Mouse (Mus musculus) urinary bladder, postnatal 10 days (tissue): ENCODE measurements at regions not wholly inside any gene's neighbourhood (a gene's known extent, or its start where the extent isn't known, plus 50 kb on each side); places are given as distances from the start of the nearest gene placed in this dataset.

Experiments
- DNase-seq: peaks from one replicate; pipeline ENCODE4 v3.0.0; 2022; ENCODE audit warnings: low spot score

GRCm38 (mm10) chr3:21512081-21512480, 564.4 kb upstream of the Tbl1xr1 start:
- no peak for DNase-seq

- no peak for DNase-seq
Observed at GRCm38 (mm10) chr3:21524426-21524937, 552.0 kb upstream of the Tbl1xr1 start.

GRCm38 (mm10) chr3:21530862-21531261, 545.6 kb upstream of the Tbl1xr1 start:
- no peak for DNase-seq

GRCm38 (mm10) chr3:21539138-21539537, 537.3 kb upstream of the Tbl1xr1 start:
- no peak for DNase-seq

GRCm38 (mm10) chr3:21544456-21544855, 532.0 kb upstream of the Tbl1xr1 start:
- DNase-seq, result no peak

- DNase-seq, result no peak
Observed at GRCm38 (mm10) chr3:21545156-21545893, 531.1 kb upstream of the Tbl1xr1 start.

GRCm38 (mm10) chr3:21546411-21546810, 530.0 kb upstream of the Tbl1xr1 start:
- DNase-seq, result no peak

GRCm38 (mm10) chr3:21549671-21550070, 526.8 kb upstream of the Tbl1xr1 start:
- DNase-seq, result no peak

- DNase-seq, result no peak
Observed at GRCm38 (mm10) chr3:21553159-21553758, 523.2 kb upstream of the Tbl1xr1 start.

- no peak for DNase-seq
Observed at GRCm38 (mm10) chr3:21553859-21554258, 522.6 kb upstream of the Tbl1xr1 start.

- DNase-seq, result no peak
Observed at GRCm38 (mm10) chr3:21557963-21558441, 518.5 kb upstream of the Tbl1xr1 start.

- DNase-seq, result no peak
Observed at GRCm38 (mm10) chr3:21562771-21563312, 513.6 kb upstream of the Tbl1xr1 start.

- no peak for DNase-seq
Observed at GRCm38 (mm10) chr3:21563454-21563853, 513.0 kb upstream of the Tbl1xr1 start.

- DNase-seq, result peak; percentile 22
Observed at GRCm38 (mm10) chr3:21564211-21564781, 512.2 kb upstream of the Tbl1xr1 start.

GRCm38 (mm10) chr3:21564847-21565485, 511.5 kb upstream of the Tbl1xr1 start:
- DNase-seq, result no peak

- no peak for DNase-seq
Observed at GRCm38 (mm10) chr3:21569721-21570120, 506.7 kb upstream of the Tbl1xr1 start.

- DNase-seq, result no peak
Observed at GRCm38 (mm10) chr3:21578635-21579034, 497.8 kb upstream of the Tbl1xr1 start.

GRCm38 (mm10) chr3:21582122-21582521, 494.3 kb upstream of the Tbl1xr1 start:
- no peak for DNase-seq

- DNase-seq, result no peak
Observed at GRCm38 (mm10) chr3:21585767-21586166, 490.7 kb upstream of the Tbl1xr1 start.

- no peak for DNase-seq
Observed at GRCm38 (mm10) chr3:21606846-21607245, 469.6 kb upstream of the Tbl1xr1 start.

- no peak for DNase-seq
Observed at GRCm38 (mm10) chr3:21610231-21610630, 466.2 kb upstream of the Tbl1xr1 start.

- DNase-seq, result no peak
Observed at GRCm38 (mm10) chr3:21621745-21622144, 454.7 kb upstream of the Tbl1xr1 start.
